Mouse (Mus musculus) c-Kit-negative CD71-positive TER-119-positive erythroid progenitor cells, embryonic 14.5 days (primary cell): Measurements from ENCODE around the gene Fam104a.
A peak's percentile ranks its signal among the peaks of the same experiment; 100 is the strongest.

ENCODE experiments used
- DNase-seq: peaks from one replicate; pipeline ENCODE4 v3.0.0-alpha.2; 2013; ENCODE audit warnings: low read depth, low spot score

Gene Fam104a

DNA sequence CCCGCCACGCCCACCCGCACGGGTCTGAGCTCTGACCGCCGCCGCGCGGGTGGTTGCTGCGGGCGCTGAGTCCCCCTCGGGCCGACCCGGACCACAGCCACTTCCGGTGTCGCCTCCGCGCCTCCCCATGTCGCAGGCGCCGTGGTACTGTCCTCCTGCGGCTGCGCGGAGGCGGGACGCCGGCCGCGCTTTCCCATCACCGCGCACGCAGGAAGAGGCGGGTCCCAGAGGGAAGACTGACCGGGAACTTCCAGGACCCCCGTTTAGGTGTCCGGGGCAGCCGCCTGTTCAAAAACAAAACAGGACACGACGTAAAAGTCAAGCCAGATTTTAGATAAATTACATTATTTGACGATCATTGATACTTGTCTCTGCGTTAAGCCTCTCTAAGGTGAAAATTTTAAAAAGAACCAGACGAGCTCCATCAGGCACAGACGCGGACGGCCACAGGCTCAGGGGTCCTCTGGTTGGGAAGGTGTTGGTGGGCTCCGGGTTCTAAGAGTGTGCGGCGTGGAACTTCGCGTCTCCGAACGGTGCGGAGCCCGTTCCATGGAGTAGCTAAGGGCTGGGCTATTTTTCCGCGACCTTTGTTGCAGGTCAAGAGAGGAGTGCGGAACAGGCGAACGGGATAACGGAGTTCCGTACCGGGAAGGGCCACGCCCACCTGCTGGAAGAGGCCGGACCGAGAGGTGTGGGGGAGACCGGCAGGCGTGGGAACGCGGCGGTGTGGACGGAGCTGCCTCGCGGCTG lies at the start of gene Fam104a, which contains the start of gene D11Wsu47e:
TSS of gene Fam104a (minus strand) at position 199 of the 750 bp plus-strand sequence.
TSS of gene D11Wsu47e (plus strand) at position 456 of the 750 bp plus-strand sequence.
- peak; percentile 86 for DNase-seq

GRCm38 (mm10) chr11:113731945-113732612 lies 48.1 kb upstream of the Fam104a start:
- DNase-seq: no peak

DNA sequence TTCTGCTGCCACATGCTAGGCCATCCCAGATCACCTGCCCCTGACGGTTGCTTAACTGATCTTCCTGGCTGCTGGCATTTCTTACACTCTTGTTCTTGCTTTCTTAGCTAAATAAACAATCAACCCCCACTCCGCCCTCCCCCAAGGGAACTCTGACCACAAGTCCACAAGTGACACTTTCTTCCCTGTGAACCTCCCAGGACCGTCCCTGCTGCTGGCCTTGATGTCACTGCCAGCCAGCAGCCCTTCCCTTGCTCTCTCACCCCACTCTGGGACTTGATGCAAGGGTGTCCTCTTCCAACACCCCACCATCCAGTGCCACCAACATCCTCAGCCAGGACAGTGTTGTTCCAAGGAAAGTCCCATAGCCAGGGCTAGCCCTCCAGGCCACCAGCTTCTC lies 46.9 kb upstream of the Fam104a start:
- no peak for DNase-seq

GRCm38 (mm10) chr11:113729917-113730316 lies 46.0 kb upstream of the Fam104a start:
- no peak for DNase-seq

GRCm38 (mm10) chr11:113729239-113729638 lies 45.3 kb upstream of the Fam104a start:
- DNase-seq: no peak

- no peak for DNase-seq
Observed at GRCm38 (mm10) chr11:113727992-113728391, 44.0 kb upstream of the Fam104a start.

GRCm38 (mm10) chr11:113726994-113727888 lies 43.3 kb upstream of the Fam104a start:
- no peak for DNase-seq

- DNase-seq: no peak
Observed at GRCm38 (mm10) chr11:113725235-113726048, 41.5 kb upstream of the Fam104a start.

- no peak for DNase-seq
Observed at GRCm38 (mm10) chr11:113722405-113723090, 38.6 kb upstream of the Fam104a start.

DNA sequence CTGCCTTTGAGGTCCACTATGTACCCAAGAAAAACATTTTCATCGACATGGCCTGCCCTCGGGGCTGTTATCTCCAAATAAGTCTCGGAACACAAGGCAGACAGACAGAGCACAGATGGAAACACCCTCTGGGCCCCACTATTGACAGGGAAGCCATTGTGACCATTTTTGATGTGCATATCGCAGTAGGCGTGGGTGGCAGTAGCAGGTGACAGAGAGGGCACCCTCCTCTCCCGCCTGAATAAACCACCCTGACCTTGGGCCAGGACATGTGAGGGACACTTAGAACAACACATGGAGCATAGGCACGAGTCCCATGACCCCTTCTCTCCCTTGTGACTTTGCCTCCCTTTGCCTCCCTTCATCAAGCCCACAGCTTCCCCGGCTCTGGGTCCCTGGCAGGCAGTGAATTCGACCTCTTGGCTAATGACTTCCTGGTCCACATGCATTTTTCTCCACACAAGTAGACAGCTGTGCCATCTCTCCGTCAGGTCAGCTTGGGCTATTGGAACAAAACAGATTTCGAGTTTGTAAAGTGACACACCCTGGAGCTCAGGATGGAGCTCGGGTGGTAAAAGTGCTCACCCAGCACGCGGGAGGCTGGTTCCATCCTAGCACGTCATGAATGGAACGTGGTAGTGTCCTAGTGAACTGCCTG lies 33.9 kb upstream of the Fam104a start:
- no peak for DNase-seq

GRCm38 (mm10) chr11:113716132-113716531 lies 32.2 kb upstream of the Fam104a start:
- no peak for DNase-seq

GRCm38 (mm10) chr11:113715078-113715674 lies 31.2 kb upstream of the Fam104a start:
- no peak for DNase-seq

DNA sequence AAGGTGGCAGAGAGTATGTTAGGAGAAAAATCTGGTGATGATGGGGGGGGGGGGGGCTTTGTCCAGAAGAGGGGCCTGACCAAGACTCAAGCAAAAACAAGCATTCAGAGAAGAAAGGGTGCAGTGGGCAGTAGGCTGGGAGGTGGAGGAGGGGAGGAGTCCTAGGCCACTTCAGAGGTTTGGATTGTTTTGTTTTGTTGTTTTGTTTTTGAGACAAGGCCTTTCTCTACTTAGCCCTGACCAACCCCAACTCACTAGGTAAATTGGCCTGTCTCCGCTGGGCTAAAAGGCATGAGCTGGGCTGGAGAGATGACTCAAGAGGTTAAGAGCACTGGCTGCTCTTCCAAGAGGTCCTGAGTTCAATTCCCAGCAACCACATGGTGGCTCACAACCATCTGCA lies 27.1 kb upstream of the Fam104a start:
- no peak for DNase-seq

GRCm38 (mm10) chr11:113710257-113710777 lies 26.4 kb upstream of the Fam104a start:
- DNase-seq: no peak

GRCm38 (mm10) chr11:113709731-113710256 lies 25.8 kb upstream of the Fam104a start, which contains the start of gene Cpsf4l:
Gene Cpsf4l (minus strand): TSS chr11:113710017.
- DNase-seq: no peak

- DNase-seq: no peak
Observed at GRCm38 (mm10) chr11:113709272-113709671, 25.3 kb upstream of the Fam104a start.

GRCm38 (mm10) chr11:113708629-113709213 lies 24.8 kb upstream of the Fam104a start:
- DNase-seq: no peak

DNA sequence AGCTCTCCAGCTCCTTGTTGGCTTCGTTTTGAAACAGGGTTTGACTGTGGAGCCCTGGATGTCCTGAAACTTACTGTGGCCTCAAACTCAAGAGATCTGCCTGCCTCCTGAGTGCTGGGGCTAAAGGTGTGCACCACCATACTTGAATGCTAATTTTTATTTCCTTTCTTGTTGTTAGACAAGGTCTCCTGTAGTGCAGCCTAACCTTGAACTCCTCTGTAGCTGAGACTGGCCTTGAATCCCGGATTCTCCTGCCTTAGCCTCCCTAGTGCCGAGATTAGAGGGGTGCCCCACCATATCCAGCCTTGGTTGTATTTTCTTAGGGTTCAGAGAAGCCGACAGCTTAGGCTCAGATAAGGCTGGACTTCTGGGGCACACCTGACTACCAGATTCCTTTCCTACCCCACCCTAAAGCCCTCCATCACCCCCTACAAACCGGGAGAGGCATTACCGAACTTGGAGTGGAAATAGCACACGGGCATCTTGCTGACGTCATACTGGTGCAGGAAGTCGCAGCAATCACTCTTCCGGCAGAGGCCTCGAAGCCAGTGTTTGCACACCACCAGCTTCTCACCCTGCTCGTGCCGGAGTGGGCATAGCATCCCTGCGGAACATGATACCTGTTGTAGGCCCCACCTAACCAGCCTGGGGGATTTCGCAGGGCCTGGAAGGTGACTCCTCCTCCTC lies 22.2 kb upstream of the Fam104a start:
- DNase-seq: no peak
